Mouse (Mus musculus): Measurements from ENCODE around the gene Flrt2. TPM values are rescaled to one million over a fixed set of nuclear protein-coding genes. Genes with fewer than 3 reads are reported as not detected.
A peak's percentile ranks its signal among the peaks of the same experiment; 100 is the strongest.
"Not testable (repeated sequence)": the region's sequence is repeated elsewhere in the genome, so short reads cannot be mapped to it uniquely, and the experiment has no call there.

The Flrt2 gene
- total RNA-seq (2021): 10 to 100 TPM; 59.6 to 78.3 TPM
- long read RNA-seq, experiment 1, full-length matches to known transcripts: 18 of 26 reads
- long read RNA-seq, experiment 1, partial matches to known transcripts: 0 of 26 reads
- long read RNA-seq, experiment 1, other reads (novel, unspliced or antisense): 8 of 26 reads
- long read RNA-seq, experiment 2, full-length matches to known transcripts: 20 of 23 reads
- long read RNA-seq, experiment 2, partial matches to known transcripts: 0 of 23 reads
- long read RNA-seq, experiment 2, other reads (novel, unspliced or antisense): 3 of 23 reads

GRCm38 (mm10) chr12:95691961-95692767 is at the start of gene Flrt2:
Gene Flrt2 (plus strand): TSS chr12:95692226.
- Histone ChIP-seq H3K4me3 (peak within 1 kb of the TSS; percentile 93), H3K27ac (peak within 1 kb of the TSS; percentile 92)
- TF ChIP-seq CTCF (IDR thresholded peaks at IDR 0.05): no peak
- DNase-seq (ENCODE audit: extremely low spot score in 1 of 2, low spot score in 2 of 2): peak; percentile 53 to 58
- intact Hi-C loops (cut with DNase I): loop anchor here (1.0 to 5.0 kb wide), 4 partner anchors 205 to 935 kb away; no protein-coding TSS in a partner anchor

- intact Hi-C loops (cut with DNase I): no loop called here
- Histone ChIP-seq H3K4me3 (no peak overlapping the region), H3K27ac (no peak overlapping the region; the same call in 1 of the 2 replicates)
- no peak for DNase-seq (ENCODE audit: extremely low spot score in 1 of 2, low spot score in 2 of 2)
- no peak for TF ChIP-seq CTCF (IDR thresholded peaks at IDR 0.05)
Measured at GRCm38 (mm10) chr12:95642226-95642625, 49.8 kb upstream of the Flrt2 start.

- intact Hi-C loops (cut with DNase I); DNase-seq (ENCODE audit: extremely low spot score in 1 of 2, low spot score in 2 of 2); H3K4me3 ChIP-seq; H3K27ac ChIP-seq: not testable (repeated sequence)
Measured at GRCm38 (mm10) chr12:95647179-95647578, 44.8 kb upstream of the Flrt2 start.

- no peak overlapping the region for H3K4me3 ChIP-seq
- intact Hi-C loops (cut with DNase I): no loop called here
- TF ChIP-seq CTCF (IDR thresholded peaks at IDR 0.05): no peak
- no peak overlapping the region for H3K27ac ChIP-seq
- DNase-seq (ENCODE audit: extremely low spot score in 1 of 2, low spot score in 2 of 2): no peak
Measured at GRCm38 (mm10) chr12:95652172-95653156, 39.6 kb upstream of the Flrt2 start.

- no peak overlapping the region for H3K4me3 ChIP-seq
- no peak overlapping the region for H3K27ac ChIP-seq
- no peak for DNase-seq (ENCODE audit: extremely low spot score in 1 of 2, low spot score in 2 of 2)
- TF ChIP-seq CTCF (IDR thresholded peaks at IDR 0.05): no peak
- intact Hi-C loops (cut with DNase I): no loop called here
Measured at GRCm38 (mm10) chr12:95656594-95656993, 35.4 kb upstream of the Flrt2 start.

GRCm38 (mm10) chr12:95667296-95667695 is 24.7 kb upstream of the Flrt2 start:
- Histone ChIP-seq H3K27ac (no peak overlapping the region), H3K4me3 (no peak overlapping the region)
- intact Hi-C loops (cut with DNase I): no loop called here
- DNase-seq (ENCODE audit: extremely low spot score in 1 of 2, low spot score in 2 of 2): no peak
- no peak for TF ChIP-seq CTCF (IDR thresholded peaks at IDR 0.05)

GRCm38 (mm10) chr12:95675711-95676110 is 16.3 kb upstream of the Flrt2 start:
- DNase-seq (ENCODE audit: extremely low spot score in 1 of 2, low spot score in 2 of 2): no peak
- Histone ChIP-seq H3K27ac (no peak overlapping the region), H3K4me3 (no peak overlapping the region)
- intact Hi-C loops (cut with DNase I): no loop called here
- TF ChIP-seq CTCF (IDR thresholded peaks at IDR 0.05): no peak

- peak; percentile 35 to 38 for DNase-seq (ENCODE audit: extremely low spot score in 1 of 2, low spot score in 2 of 2)
- TF ChIP-seq CTCF (IDR thresholded peaks at IDR 0.05): peak; percentile 77
- peak overlapping the region; percentile 92 for H3K27ac ChIP-seq
- intact Hi-C loops (cut with DNase I): loop anchor here (1.0 to 5.0 kb wide), 4 partner anchors 204 to 934 kb away; no protein-coding TSS in a partner anchor
- peak overlapping the region; percentile 93; the same call in 1 of the 2 replicates for H3K4me3 ChIP-seq
Measured at GRCm38 (mm10) chr12:95690819-95691218, 1.2 kb upstream of the Flrt2 start.

- peak overlapping the region; percentile 92 for H3K27ac ChIP-seq
- TF ChIP-seq CTCF (IDR thresholded peaks at IDR 0.05): no peak
- H3K4me3 ChIP-seq: peak overlapping the region; percentile 93
- intact Hi-C loops (cut with DNase I): loop anchor here (5.0 kb wide), 3 partner anchors 206 to 936 kb away; no protein-coding TSS in a partner anchor
- DNase-seq (ENCODE audit: extremely low spot score in 1 of 2, low spot score in 2 of 2): peak; percentile 14 to 28
Measured at GRCm38 (mm10) chr12:95692948-95693650, 1.1 kb downstream of the Flrt2 start.

GRCm38 (mm10) chr12:95693651-95694471 is 1.8 kb downstream of the Flrt2 start:
- peak; percentile 34 for TF ChIP-seq CTCF (IDR thresholded peaks at IDR 0.05)
- peak; percentile 44 to 49 for DNase-seq (ENCODE audit: extremely low spot score in 1 of 2, low spot score in 2 of 2)
- Histone ChIP-seq H3K4me3 (peak overlapping the region; percentile 93), H3K27ac (peak overlapping the region; percentile 92)
- intact Hi-C loops (cut with DNase I): loop anchor here (2.0 to 5.0 kb wide), 4 partner anchors 207 to 1525 kb away; no protein-coding TSS in a partner anchor
